Mouse (Mus musculus): Measurements from ENCODE around the gene Mast3.
"Not testable (repeated sequence)": the region's sequence is repeated elsewhere in the genome, so short reads cannot be mapped to it uniquely, and the experiment has no call there.

Gene Mast3

GRCm38 (mm10) chr8:70822594-70822993 lies 17.7 kb upstream of the Mast3 start:
- DNase-seq (ENCODE audit: low read depth, low spot score); H3K36me3 ChIP-seq (ENCODE audit: control insufficient read depth, insufficient read depth, low read length, poor library complexity, severe bottlenecking); H3K27me3 ChIP-seq (ENCODE audit: control insufficient read depth, insufficient read depth, low read length, poor library complexity, severe bottlenecking): not testable (repeated sequence)

GRCm38 (mm10) chr8:70821992-70822391 lies 17.1 kb upstream of the Mast3 start:
- no peak for DNase-seq (ENCODE audit: low read depth, low spot score)
- Histone ChIP-seq H3K27me3 (ENCODE audit: control insufficient read depth, insufficient read depth, low read length, poor library complexity, severe bottlenecking) (no peaks in the 10 kb centered on the region), H3K36me3 (ENCODE audit: control insufficient read depth, insufficient read depth, low read length, poor library complexity, severe bottlenecking) (no peaks in the 10 kb centered on the region)

GRCm38 (mm10) chr8:70821399-70821962 lies 16.6 kb upstream of the Mast3 start:
- Histone ChIP-seq H3K27me3 (ENCODE audit: control insufficient read depth, insufficient read depth, low read length, poor library complexity, severe bottlenecking) (no peaks in the 10 kb centered on the region), H3K36me3 (ENCODE audit: control insufficient read depth, insufficient read depth, low read length, poor library complexity, severe bottlenecking) (no peaks in the 10 kb centered on the region)
- peak; percentile 82 for DNase-seq (ENCODE audit: low read depth, low spot score)

- Histone ChIP-seq H3K36me3 (ENCODE audit: control insufficient read depth, insufficient read depth, low read length, poor library complexity, severe bottlenecking) (no peaks in the 10 kb centered on the region), H3K27me3 (ENCODE audit: control insufficient read depth, insufficient read depth, low read length, poor library complexity, severe bottlenecking) (no peaks in the 10 kb centered on the region)
- no peak for DNase-seq (ENCODE audit: low read depth, low spot score)
These were observed 15.5 kb upstream of the Mast3 start for GRCm38 (mm10) chr8:70820101-70820935.

GRCm38 (mm10) chr8:70816679-70817078 lies 11.8 kb upstream of the Mast3 start:
- Histone ChIP-seq H3K27me3 (ENCODE audit: control insufficient read depth, insufficient read depth, low read length, poor library complexity, severe bottlenecking) (no peaks in the 10 kb centered on the region), H3K36me3 (ENCODE audit: control insufficient read depth, insufficient read depth, low read length, poor library complexity, severe bottlenecking) (no peaks in the 10 kb centered on the region)
- DNase-seq (ENCODE audit: low read depth, low spot score): no peak

DNA sequence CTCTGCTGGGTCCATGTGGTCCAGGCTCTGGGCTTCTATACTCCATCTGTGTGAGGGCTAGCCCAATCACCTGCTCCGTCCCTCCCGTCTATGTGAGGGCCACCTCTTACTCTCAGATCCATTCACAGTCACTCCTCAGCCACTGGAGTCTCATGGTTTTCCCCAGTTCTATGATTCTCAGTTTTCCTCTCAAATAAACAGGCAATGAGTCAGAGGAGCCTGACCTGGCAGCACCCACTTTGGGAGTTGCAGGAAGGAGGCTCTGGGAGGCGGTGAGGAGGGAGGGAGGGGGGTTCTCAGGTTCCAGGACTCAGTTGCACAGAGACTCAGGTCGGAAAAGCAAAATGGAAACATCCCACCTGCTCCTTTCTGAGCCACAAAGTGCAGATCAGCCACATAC lies 8.0 kb upstream of the Mast3 start:
- no peaks in the 10 kb centered on the region for H3K27me3 ChIP-seq (ENCODE audit: control insufficient read depth, insufficient read depth, low read length, poor library complexity, severe bottlenecking)
- DNase-seq (ENCODE audit: low read depth, low spot score): no peak
- no peaks in the 10 kb centered on the region for H3K36me3 ChIP-seq (ENCODE audit: control insufficient read depth, insufficient read depth, low read length, poor library complexity, severe bottlenecking)

GRCm38 (mm10) chr8:70812055-70812454 lies 7.2 kb upstream of the Mast3 start:
- no peak for DNase-seq (ENCODE audit: low read depth, low spot score)
- H3K36me3 ChIP-seq (ENCODE audit: control insufficient read depth, insufficient read depth, low read length, poor library complexity, severe bottlenecking): no peaks in the 10 kb centered on the region

GRCm38 (mm10) chr8:70810962-70811680 lies 6.3 kb upstream of the Mast3 start:
- Histone ChIP-seq H3K36me3 (ENCODE audit: control insufficient read depth, insufficient read depth, low read length, poor library complexity, severe bottlenecking) (no peaks in the 10 kb centered on the region), H3K27me3 (ENCODE audit: control insufficient read depth, insufficient read depth, low read length, poor library complexity, severe bottlenecking) (no peaks in the 10 kb centered on the region)
- DNase-seq (ENCODE audit: low read depth, low spot score): no peak

More at GRCm38 (mm10) chr8:70812055-70812454, 7.2 kb upstream of the Mast3 start:
- H3K27me3 ChIP-seq (ENCODE audit: control insufficient read depth, insufficient read depth, low read length, poor library complexity, severe bottlenecking): no peaks in the 10 kb centered on the region

- no peak for DNase-seq (ENCODE audit: low read depth, low spot score)
- H3K36me3 ChIP-seq (ENCODE audit: control insufficient read depth, insufficient read depth, low read length, poor library complexity, severe bottlenecking): no peaks in the 10 kb centered on the region
- no peaks in the 10 kb centered on the region for H3K27me3 ChIP-seq (ENCODE audit: control insufficient read depth, insufficient read depth, low read length, poor library complexity, severe bottlenecking)
These were observed 4.3 kb upstream of the Mast3 start for GRCm38 (mm10) chr8:70808955-70809701.

- DNase-seq (ENCODE audit: low read depth, low spot score): peak; percentile 36
- Histone ChIP-seq H3K27me3 (ENCODE audit: control insufficient read depth, insufficient read depth, low read length, poor library complexity, severe bottlenecking) (no peaks in the 10 kb centered on the region), H3K36me3 (ENCODE audit: control insufficient read depth, insufficient read depth, low read length, poor library complexity, severe bottlenecking) (no peaks in the 10 kb centered on the region)
These were observed 3.4 kb upstream of the Mast3 start, which contains the start of gene Il12rb1 for GRCm38 (mm10) chr8:70808239-70808638. Gene Il12rb1 (plus strand): TSS chr8:70808449.

DNA sequence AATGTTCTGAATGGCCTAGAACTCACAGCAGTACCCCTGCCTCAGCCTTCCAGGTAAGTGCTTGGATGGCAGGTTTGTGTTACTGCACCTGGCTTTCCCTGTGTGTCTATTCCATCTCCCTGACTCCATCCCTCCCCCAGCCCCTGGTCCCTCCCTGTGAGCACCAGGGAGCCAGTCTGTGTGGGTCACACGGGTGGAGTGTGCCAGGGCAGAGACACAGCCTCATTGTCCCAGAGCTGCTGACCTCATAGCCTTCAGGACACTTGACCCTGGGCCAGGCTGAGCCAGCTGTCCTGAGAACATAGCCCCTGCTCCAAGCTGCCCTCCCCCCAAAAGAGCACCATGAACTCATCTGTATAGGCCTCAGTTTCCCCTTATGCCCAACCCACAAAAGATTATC lies 2.5 kb upstream of the Mast3 start:
- no peak for DNase-seq (ENCODE audit: low read depth, low spot score)
- H3K27me3 ChIP-seq (ENCODE audit: control insufficient read depth, insufficient read depth, low read length, poor library complexity, severe bottlenecking): no peaks in the 10 kb centered on the region
- H3K36me3 ChIP-seq (ENCODE audit: control insufficient read depth, insufficient read depth, low read length, poor library complexity, severe bottlenecking): no peaks in the 10 kb centered on the region

GRCm38 (mm10) chr8:70806541-70806940 lies 1.7 kb upstream of the Mast3 start:
- peak; percentile 82 for DNase-seq (ENCODE audit: low read depth, low spot score)
- Histone ChIP-seq H3K27me3 (ENCODE audit: control insufficient read depth, insufficient read depth, low read length, poor library complexity, severe bottlenecking) (no peaks in the 10 kb centered on the region), H3K36me3 (ENCODE audit: control insufficient read depth, insufficient read depth, low read length, poor library complexity, severe bottlenecking) (no peaks in the 10 kb centered on the region)

GRCm38 (mm10) chr8:70803761-70804480 lies 933 bp downstream of the Mast3 start:
- no peaks in the 10 kb centered on the region for H3K27me3 ChIP-seq (ENCODE audit: control insufficient read depth, insufficient read depth, low read length, poor library complexity, severe bottlenecking)
- DNase-seq (ENCODE audit: low read depth, low spot score): peak; percentile 76
- peaks cover 1% of the 10 kb centered on the region; the same call in 1 of the 2 replicates for H3K36me3 ChIP-seq (ENCODE audit: control insufficient read depth, insufficient read depth, low read length, poor library complexity, severe bottlenecking)

Data from splenic B cell, adult 2 months (primary cell).